Mouse (Mus musculus) megakaryocyte, embryonic 14.5 days (primary cell): ENCODE measurements around the gene Dda1. TPM values are rescaled to one million over a fixed set of nuclear protein-coding genes. Genes with fewer than 3 reads are reported as not detected.
"Not testable (repeated sequence)": the region's sequence is repeated elsewhere in the genome, so short reads cannot be mapped to it uniquely, and the experiment has no call there.

Experiments used
- H3K27me3 ChIP-seq: replicated peaks from 2 replicates; pipeline ENCODE3; 2012; ENCODE audit warnings: inconsistent platforms
- H3K36me3 ChIP-seq: replicated peaks from 2 replicates; pipeline ENCODE3; 2012; ENCODE audit warnings: low read length, inconsistent platforms, mixed read lengths
- H3K4me1 ChIP-seq: 2 replicates; pipeline ENCODE4 v1.6.1; 2012; ENCODE audit warnings: inconsistent platforms
- H3K4me3 ChIP-seq: replicated peaks from 2 replicates; pipeline ENCODE3; 2012; ENCODE audit warnings: moderate library complexity, mild to moderate bottlenecking, inconsistent platforms
- H3K9me3 ChIP-seq: 2 replicates; pipeline ENCODE4 v1.6.1; 2012; ENCODE audit warnings: inconsistent platforms
- FLI1 ChIP-seq: IDR thresholded peaks from 2 replicates; pipeline ENCODE4 v1.6.1; 2012; ENCODE audit warnings: low read length, inconsistent platforms, mixed read lengths
- GATA1 ChIP-seq: IDR thresholded peaks from 3 replicates; pipeline ENCODE4 v1.6.1; 2012; ENCODE audit warnings: mixed read lengths, low read length, inconsistent platforms, borderline replicate concordance
- polyA plus RNA-seq: library from polyadenylated mRNA; stranded (reverse); fragments of >175 nt; gene quantifications from 2 replicates; pipeline ENCODE4 v1.2.3, GENCODE M21; 2012; ENCODE audit warnings: low replicate concordance; ENCODE audit not compliant: insufficient read depth

Gene Dda1
- polyA plus RNA-seq, 1 experiment, result 346 TPM

- H3K36me3 ChIP-seq, result no peaks in the 10 kb centered on the region
- no peaks in the 10 kb centered on the region for H3K9me3 ChIP-seq
- no peak for TF ChIP-seq FLI1
- TF ChIP-seq GATA1, result no peak
- H3K4me3 ChIP-seq, result no peak overlapping the region
- H3K27me3 ChIP-seq, result peaks cover 65% of the 10 kb centered on the region
- H3K4me1 ChIP-seq, result peaks cover 57% of the 10 kb centered on the region
Measured at GRCm38 (mm10) chr8:71505326-71505725, 36.3 kb downstream of the Dda1 start.

GRCm38 (mm10) chr8:71505979-71506378 is 37.0 kb downstream of the Dda1 start:
- TF ChIP-seq FLI1 (no peak), GATA1 (no peak)
- H3K36me3 ChIP-seq, result no peaks in the 10 kb centered on the region

GRCm38 (mm10) chr8:71507589-71508104 is 38.6 kb downstream of the Dda1 start:
- Histone ChIP-seq H3K36me3 (no peaks in the 10 kb centered on the region), H3K27me3 (peaks cover 76% of the 10 kb centered on the region), H3K4me1 (peaks cover 67% of the 10 kb centered on the region), H3K4me3 (peak overlapping the region; percentile 84), H3K9me3 (no peaks in the 10 kb centered on the region)
- no peak for TF ChIP-seq FLI1
- no peak for TF ChIP-seq GATA1

More at GRCm38 (mm10) chr8:71505979-71506378, 37.0 kb downstream of the Dda1 start:
- H3K4me3 ChIP-seq, result no peak overlapping the region
- peaks cover 69% of the 10 kb centered on the region for H3K27me3 ChIP-seq
- no peaks in the 10 kb centered on the region for H3K9me3 ChIP-seq
- peaks cover 53% of the 10 kb centered on the region for H3K4me1 ChIP-seq

GRCm38 (mm10) chr8:71509316-71509715 is 40.3 kb downstream of the Dda1 start:
- Histone ChIP-seq H3K4me1 (peaks cover 69% of the 10 kb centered on the region), H3K27me3 (peaks cover 73% of the 10 kb centered on the region), H3K4me3 (no peak overlapping the region), H3K36me3 (no peaks in the 10 kb centered on the region), H3K9me3 (no peaks in the 10 kb centered on the region)
- TF ChIP-seq GATA1, result no peak
- no peak for TF ChIP-seq FLI1

GRCm38 (mm10) chr8:71511644-71512043 is 42.6 kb downstream of the Dda1 start, which contains the start of gene Plvap:
TSS of gene Plvap (minus strand) at chr8:71511752.
- peaks cover 49% of the 10 kb centered on the region for H3K27me3 ChIP-seq
- peak within 1 kb of the TSS; percentile 84 for H3K4me3 ChIP-seq
- TF ChIP-seq GATA1, result no peak
- TF ChIP-seq FLI1, result no peak
- no peaks in the 10 kb centered on the region for H3K36me3 ChIP-seq
- peaks cover 57% of the 10 kb centered on the region for H3K4me1 ChIP-seq
- no peaks in the 10 kb centered on the region for H3K9me3 ChIP-seq

- Histone ChIP-seq H3K4me1 (peaks cover 45% of the 10 kb centered on the region), H3K36me3 (no peaks in the 10 kb centered on the region), H3K4me3 (no peak overlapping the region), H3K9me3 (no peaks in the 10 kb centered on the region), H3K27me3 (peaks cover 42% of the 10 kb centered on the region)
- TF ChIP-seq FLI1 (no peak), GATA1 (no peak)
Measured at GRCm38 (mm10) chr8:71513018-71513754, 44.2 kb downstream of the Dda1 start.

GRCm38 (mm10) chr8:71515043-71515442 is 46.0 kb downstream of the Dda1 start:
- no peak for TF ChIP-seq GATA1
- TF ChIP-seq FLI1, result no peak
- H3K9me3 ChIP-seq, result no peaks in the 10 kb centered on the region
- no peaks in the 10 kb centered on the region for H3K36me3 ChIP-seq
- peaks cover 25% of the 10 kb centered on the region for H3K27me3 ChIP-seq
- peaks cover 34% of the 10 kb centered on the region for H3K4me1 ChIP-seq
- H3K4me3 ChIP-seq, result no peak overlapping the region

- peaks cover 31% of the 10 kb centered on the region for H3K4me1 ChIP-seq
- TF ChIP-seq GATA1 (no peak), FLI1 (no peak)
- H3K36me3 ChIP-seq, result no peaks in the 10 kb centered on the region
- no peaks in the 10 kb centered on the region for H3K9me3 ChIP-seq
- H3K4me3 ChIP-seq, result no peak overlapping the region
- peaks cover 12% of the 10 kb centered on the region for H3K27me3 ChIP-seq
Measured at GRCm38 (mm10) chr8:71516786-71517185, 47.8 kb downstream of the Dda1 start.

- not testable (repeated sequence) for H3K4me3 ChIP-seq, H3K9me3 ChIP-seq, H3K36me3 ChIP-seq
- Histone ChIP-seq H3K4me1 (peaks cover 25% of the 10 kb centered on the region), H3K27me3 (peaks cover 15% of the 10 kb centered on the region)
Measured at GRCm38 (mm10) chr8:71519037-71519825, 50.2 kb downstream of the Dda1 start.

GRCm38 (mm10) chr8:71521634-71522033 is 52.6 kb downstream of the Dda1 start:
- no peaks in the 10 kb centered on the region for H3K36me3 ChIP-seq
- TF ChIP-seq FLI1 (no peak), GATA1 (no peak)
- H3K4me1 ChIP-seq, result peaks cover 43% of the 10 kb centered on the region
- peak overlapping the region; percentile 64 for H3K4me3 ChIP-seq
- peaks cover 24% of the 10 kb centered on the region for H3K27me3 ChIP-seq
- H3K9me3 ChIP-seq, result no peaks in the 10 kb centered on the region
